Mouse (Mus musculus): ENCODE results near the gene Tmprss6.

The Tmprss6 gene

GRCm38 (mm10) chr15:78483311-78483710 is 14.9 kb upstream of the Tmprss6 start:
- in situ Hi-C loops (cut with MboI; ENCODE audit: unreplicated experiment in 2 of 2), result no loop called here

- in situ Hi-C loops (cut with MboI; ENCODE audit: unreplicated experiment in 2 of 2), result no loop called here
Observed at GRCm38 (mm10) chr15:78482518-78482917, 14.1 kb upstream of the Tmprss6 start.

GRCm38 (mm10) chr15:78481448-78482000 is 13.1 kb upstream of the Tmprss6 start:
- in situ Hi-C loops (cut with MboI; ENCODE audit: unreplicated experiment in 2 of 2), result no loop called here

- in situ Hi-C loops (cut with MboI; ENCODE audit: unreplicated experiment in 2 of 2), result no loop called here
Observed at GRCm38 (mm10) chr15:78480991-78481390, 12.6 kb upstream of the Tmprss6 start.

GRCm38 (mm10) chr15:78480111-78480510 is 11.7 kb upstream of the Tmprss6 start:
- in situ Hi-C loops (cut with MboI; ENCODE audit: unreplicated experiment in 2 of 2), result no loop called here

- in situ Hi-C loops (cut with MboI; ENCODE audit: unreplicated experiment in 2 of 2), result no loop called here
Observed at GRCm38 (mm10) chr15:78479470-78479869, 11.0 kb upstream of the Tmprss6 start.

GRCm38 (mm10) chr15:78478073-78478472 is 9.6 kb upstream of the Tmprss6 start:
- in situ Hi-C loops (cut with MboI; ENCODE audit: unreplicated experiment in 2 of 2), result no loop called here

- in situ Hi-C loops (cut with MboI; ENCODE audit: unreplicated experiment in 2 of 2), result no loop called here
Observed at GRCm38 (mm10) chr15:78476878-78477277, 8.4 kb upstream of the Tmprss6 start.

- in situ Hi-C loops (cut with MboI; ENCODE audit: unreplicated experiment in 2 of 2), result no loop called here
Observed at GRCm38 (mm10) chr15:78475604-78476031, 7.2 kb upstream of the Tmprss6 start.

GRCm38 (mm10) chr15:78473442-78473841 is 5.0 kb upstream of the Tmprss6 start:
- in situ Hi-C loops (cut with MboI; ENCODE audit: unreplicated experiment in 2 of 2), result no loop called here

- in situ Hi-C loops (cut with MboI; ENCODE audit: unreplicated experiment in 2 of 2), result no loop called here
Observed at GRCm38 (mm10) chr15:78471902-78472301, 3.5 kb upstream of the Tmprss6 start.

- in situ Hi-C loops (cut with MboI; ENCODE audit: unreplicated experiment in 2 of 2), result no loop called here
Observed at GRCm38 (mm10) chr15:78470495-78471276, 2.3 kb upstream of the Tmprss6 start.

GRCm38 (mm10) chr15:78467570-78467969 is 864 bp downstream of the Tmprss6 start:
- in situ Hi-C loops (cut with MboI; ENCODE audit: unreplicated experiment in 2 of 2), result no loop called here

GRCm38 (mm10) chr15:78466809-78467208 is 1.6 kb downstream of the Tmprss6 start:
- in situ Hi-C loops (cut with MboI; ENCODE audit: unreplicated experiment in 2 of 2), result no loop called here

GRCm38 (mm10) chr15:78462981-78463380 is 5.5 kb downstream of the Tmprss6 start:
- in situ Hi-C loops (cut with MboI; ENCODE audit: unreplicated experiment in 2 of 2), result no loop called here

- in situ Hi-C loops (cut with MboI; ENCODE audit: unreplicated experiment in 2 of 2), result no loop called here
Observed at GRCm38 (mm10) chr15:78457193-78457592, 11.2 kb downstream of the Tmprss6 start.

- in situ Hi-C loops (cut with MboI; ENCODE audit: unreplicated experiment in 2 of 2), result no loop called here
Observed at GRCm38 (mm10) chr15:78456051-78456450, 12.4 kb downstream of the Tmprss6 start.

GRCm38 (mm10) chr15:78455168-78455567 is 13.3 kb downstream of the Tmprss6 start:
- in situ Hi-C loops (cut with MboI; ENCODE audit: unreplicated experiment in 2 of 2), result no loop called here

GRCm38 (mm10) chr15:78452929-78453328 is 15.5 kb downstream of the Tmprss6 start:
- in situ Hi-C loops (cut with MboI; ENCODE audit: unreplicated experiment in 2 of 2), result no loop called here

GRCm38 (mm10) chr15:78451201-78451600 is 17.2 kb downstream of the Tmprss6 start:
- in situ Hi-C loops (cut with MboI; ENCODE audit: unreplicated experiment in 2 of 2), result no loop called here

GRCm38 (mm10) chr15:78450419-78450768 is 18.0 kb downstream of the Tmprss6 start:
- in situ Hi-C loops (cut with MboI; ENCODE audit: unreplicated experiment in 2 of 2), result no loop called here

Data from v-Abl transformed pro-B cells (cell line).